8 mouse cellular contexts compared by ENCODE assay signal in genomic region chr11:61410129-61410528, GRCm38 (mm10). TPM values are rescaled to one million over a fixed set of nuclear protein-coding genes. Genes with fewer than 3 reads are reported as not detected.
DNase-seq lines count a peak whose midpoint lies in the region; ATAC-seq lines count a peak whose summit lies in the region.

No protein-coding gene starts in this region.

- H3K9me3 ChIP-seq in forebrain, embryonic 10.5 days, result no peaks in the 10 kb centered on the region
- H3K9me3 ChIP-seq in forebrain, embryonic 12.5 days, result 0 out of 2 replicates have a peak, but pooled peaks cover under 1% of the 10 kb centered on the region
- no peaks in the 10 kb centered on the region for H3K9me3 ChIP-seq in embryonic facial prominence, embryonic 10.5 days
- no peaks in the 10 kb centered on the region for H3K9me3 ChIP-seq in hindbrain, embryonic 13.5 days

- no peak overlapping the region for H3K4me2 ChIP-seq in forebrain, embryonic 12.5 days
- 0 out of 2 replicates have a peak overlapping the region, but pooled peaks have one; percentile 4 for H3K4me2 ChIP-seq in hindbrain, embryonic 13.5 days

- no peak overlapping the region for H3K9ac ChIP-seq in forebrain, embryonic 12.5 days
- no peak overlapping the region for H3K9ac ChIP-seq in hindbrain, embryonic 13.5 days

- ATAC-seq in forebrain, embryonic 12.5 days (ENCODE audit: low FRiP score), result no peak
- ATAC-seq in hindbrain, embryonic 13.5 days (ENCODE audit: low FRiP score), result no peak

- no peaks in the 10 kb centered on the region for H3K27me3 ChIP-seq in forebrain, embryonic 10.5 days (ENCODE audit: poor library complexity, severe bottlenecking)
- peaks cover 3% of the 10 kb centered on the region; the same call in 1 of the 2 replicates for H3K27me3 ChIP-seq in forebrain, embryonic 12.5 days
- no peaks in the 10 kb centered on the region for H3K27me3 ChIP-seq in embryonic facial prominence, embryonic 10.5 days (replicated peaks; ENCODE audit: low read depth, poor library complexity, severe bottlenecking)
- H3K27me3 ChIP-seq in hindbrain, embryonic 13.5 days, result no peaks in the 10 kb centered on the region

- 0% methylated on average over 1 of the region's 1 CpGs for WGBS in forebrain, embryonic 10.5 days
- WGBS in forebrain, embryonic 12.5 days, result 0% methylated on average over 1 of the region's 1 CpGs
- WGBS in embryonic facial prominence, embryonic 10.5 days, result 0% methylated on average over 1 of the region's 1 CpGs
- 0% methylated on average over 1 of the region's 1 CpGs for WGBS in hindbrain, embryonic 13.5 days

- no peak overlapping the region for H3K27ac ChIP-seq in forebrain, embryonic 10.5 days
- no peak overlapping the region for H3K27ac ChIP-seq in forebrain, embryonic 12.5 days
- H3K27ac ChIP-seq in embryonic facial prominence, embryonic 10.5 days (replicated peaks), result no peak overlapping the region
- H3K27ac ChIP-seq in hindbrain, embryonic 13.5 days, result no peak overlapping the region

- no peaks in the 10 kb centered on the region for H3K4me1 ChIP-seq in forebrain, embryonic 10.5 days
- H3K4me1 ChIP-seq in forebrain, embryonic 12.5 days, result peaks cover 5% of the 10 kb centered on the region; the same call in 1 of the 2 replicates
- H3K4me1 ChIP-seq in embryonic facial prominence, embryonic 10.5 days, result peaks cover 2% of the 10 kb centered on the region; the same call in 1 of the 2 replicates
- H3K4me1 ChIP-seq in hindbrain, embryonic 13.5 days (replicated peaks), result peaks cover 6% of the 10 kb centered on the region

- H3K4me3 ChIP-seq in forebrain, embryonic 10.5 days, result no peak overlapping the region
- H3K4me3 ChIP-seq in forebrain, embryonic 12.5 days (replicated peaks), result no peak overlapping the region
- H3K4me3 ChIP-seq in embryonic facial prominence, embryonic 10.5 days, result no peak overlapping the region
- H3K4me3 ChIP-seq in hindbrain, embryonic 13.5 days, result no peak overlapping the region

- H3K36me3 ChIP-seq in forebrain, embryonic 10.5 days (replicated peaks), result no peaks in the 10 kb centered on the region
- no peaks in the 10 kb centered on the region for H3K36me3 ChIP-seq in forebrain, embryonic 12.5 days (replicated peaks)
- no peaks in the 10 kb centered on the region for H3K36me3 ChIP-seq in embryonic facial prominence, embryonic 10.5 days (replicated peaks)
- no peaks in the 10 kb centered on the region for H3K36me3 ChIP-seq in hindbrain, embryonic 13.5 days

- DNase-seq in forebrain, embryonic 10.5 days (ENCODE audit: extremely low spot score, low spot score), result peak; percentile 86
- peak; percentile 61 for DNase-seq in adrenal gland, adult 8-10 months
- peak; percentile 87 for DNase-seq in embryonic facial prominence, embryonic 10.5 days (ENCODE audit: low spot score)
- DNase-seq in left cerebral cortex, postnatal 14 days (ENCODE audit: low spot score in 2 of 2), result peak; percentile 88 to 93
- peak; percentile 84 for DNase-seq in naive thymus-derived CD4-positive, alpha-beta T cell, adult 2 months (ENCODE audit: low read depth)
- peak; percentile 94 for DNase-seq in testis, postnatal 10 days (ENCODE audit: low spot score)

- intact Hi-C loops in left cerebral cortex, postnatal 14 days (cut with DNase I), result loop anchor here (2.0 to 10.0 kb wide), 2 partner anchors 183 to 305 kb away; no protein-coding TSS in a partner anchor

RNA-seq across cellular contexts. Expression of gene Slc47a1, which starts 32.0 kb away (rescaled TPM):
- polyA plus RNA-seq in forebrain, embryonic 10.5 days (2016; fragmentation: Nextera tagmentation; extraction: Ambion mirVana), result 0.17 TPM in 1 of 2 replicates, not detected in the other
- polyA plus RNA-seq in forebrain, embryonic 12.5 days (2016; fragmentation: Nextera tagmentation; extraction: Ambion mirVana), result 0.19 TPM in 1 of 2 replicates, not detected in the other
- 1 to 10 TPM in 2 of 4 experiments, under 1 TPM in 2; 0.43 to 2.9 (median 0.96) TPM for total RNA-seq in adrenal gland, adult 8-10 months (2022)
- polyA plus RNA-seq in embryonic facial prominence, embryonic 10.5 days (2016; fragmentation: Nextera tagmentation; extraction: Ambion mirVana), result 0.05 and 0.08 TPM in 2 replicates
- 0.06 and 0.14 TPM in 2 replicates for polyA plus RNA-seq in hindbrain, embryonic 13.5 days (2015; fragmentation: Nextera tagmentation; extraction: Ambion mirVana)
- total RNA-seq in left cerebral cortex, postnatal 14 days (2021), result 1 to 10 TPM; 3.7 to 4.1 TPM

RNA-seq across cellular contexts. Expression of gene Rnf112, which starts 43.8 kb away (rescaled TPM):
- 0.26 and 0.36 TPM in 2 replicates for polyA plus RNA-seq in forebrain, embryonic 10.5 days (2016; fragmentation: Nextera tagmentation; extraction: Ambion mirVana)
- polyA plus RNA-seq in forebrain, embryonic 12.5 days (2016; fragmentation: Nextera tagmentation; extraction: Ambion mirVana), result 7.2 and 7.7 TPM in 2 replicates
- total RNA-seq in adrenal gland, adult 8-10 months (2022), result 1 to 10 TPM; 1.7 to 2.3 (median 2.0) TPM
- polyA plus RNA-seq in embryonic facial prominence, embryonic 10.5 days (2016; fragmentation: Nextera tagmentation; extraction: Ambion mirVana), result 0.49 and 1.00 TPM in 2 replicates
- polyA plus RNA-seq in hindbrain, embryonic 13.5 days (2015; fragmentation: Nextera tagmentation; extraction: Ambion mirVana), result 12.2 and 13.6 TPM in 2 replicates
- 100 to 1,000 TPM; 275 to 322 TPM for total RNA-seq in left cerebral cortex, postnatal 14 days (2021)
